Mouse (Mus musculus) neural tube, embryonic 14.5 days (tissue): ENCODE results near the gene Sbf2. TPM values are rescaled to one million over a fixed set of nuclear protein-coding genes. Genes with fewer than 3 reads are reported as not detected.
A peak's percentile ranks its signal among the peaks of the same experiment; 100 is the strongest.

ENCODE experiments used
- ATAC-seq: fragments of 200-750 bp; cut with Nextera tagmentation; 2 replicates; pipeline ENCODE4 v1.8.0; 2017; ENCODE audit warnings: low read depth, mild to moderate bottlenecking, moderate TSS enrichment, moderate library complexity
- H3K27ac ChIP-seq: fragments of 300-500 bp; sonication (generic); 2 replicates; pipeline ENCODE4 v1.5.1; 2014; ENCODE audit warnings: low read depth, mild to moderate bottlenecking, control low read depth, low read length, moderate library complexity, mixed read lengths
- H3K27me3 ChIP-seq: fragments of 300-500 bp; sonication (generic); 2 replicates; pipeline ENCODE4 v1.6.1; 2014; ENCODE audit warnings: low read length; ENCODE audit not compliant: control insufficient read depth, insufficient read depth
- H3K36me3 ChIP-seq: fragments of 300-500 bp; sonication (generic); 2 replicates; pipeline ENCODE4 v1.6.1; 2014; ENCODE audit warnings: low read length, mixed read lengths; ENCODE audit not compliant: control insufficient read depth, insufficient read depth
- H3K4me1 ChIP-seq: fragments of 300-500 bp; sonication (generic); 2 replicates; pipeline ENCODE4 v1.6.1; 2014; ENCODE audit warnings: low read length; ENCODE audit not compliant: control insufficient read depth, insufficient read depth
- H3K4me2 ChIP-seq: fragments of 300-500 bp; sonication (generic); 2 replicates; pipeline ENCODE4 v1.6.1; 2014; ENCODE audit warnings: mild to moderate bottlenecking, low read depth, low read length, control low read depth
- H3K4me3 ChIP-seq: fragments of 300-500 bp; sonication (generic); 2 replicates; pipeline ENCODE4 v1.5.1; 2014; ENCODE audit warnings: low read depth, low read length, control low read depth, mixed read lengths
- H3K9ac ChIP-seq: fragments of 300-500 bp; sonication (generic); replicated peaks from 2 replicates; pipeline ENCODE4 v1.6.1; 2014; ENCODE audit warnings: low read depth, mild to moderate bottlenecking, control low read depth, low read length, mixed read lengths
- H3K9me3 ChIP-seq: fragments of 300-500 bp; sonication (generic); 2 replicates; pipeline ENCODE4 v1.6.1; 2016; ENCODE audit warnings: low read length; ENCODE audit not compliant: control insufficient read depth
- WGBS: fragments of 180-500 bp; shearing (Covaris S2); extraction: QIAGEN DNeasy Blood & Tissue Kit; methylation state at CpG from one replicate; pipeline ENCODE4 v1.1.7; 2014; 5-methylcytosine and 5-hydroxymethylcytosine counted together
- polyA plus RNA-seq: library from polyadenylated mRNA; unstranded; fragments of >200 nt; fragmentation: Nextera tagmentation; extraction: Ambion mirVana; gene quantifications from 2 replicates; pipeline ENCODE4 v1.2.1, GENCODE M21; 2014

Gene Sbf2
- polyA plus RNA-seq, 1 experiment from 2014 or later, result 83.1 TPM

DNA sequence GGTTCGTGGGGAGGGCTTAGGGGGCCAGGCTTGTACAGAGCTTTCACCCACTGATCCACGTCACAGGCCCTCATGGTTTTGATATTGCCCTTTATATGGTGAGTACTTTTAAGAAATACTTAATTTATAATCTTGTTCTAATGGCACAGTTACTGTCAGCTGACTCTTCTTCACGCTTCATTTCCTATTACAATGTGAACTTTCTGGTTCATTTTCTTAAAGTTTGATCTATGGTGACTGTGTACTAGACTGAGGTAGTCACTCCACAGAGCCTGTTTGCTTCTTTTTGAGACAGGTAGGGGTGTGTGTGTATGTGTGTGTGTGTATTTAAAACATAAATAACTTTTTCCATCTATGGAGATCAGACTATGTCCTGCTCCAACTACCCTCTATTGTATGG lies 21.2 kb upstream of the Sbf2 start:
- Histone ChIP-seq H3K27me3 (no peaks in the 10 kb centered on the region), H3K36me3 (no peaks in the 10 kb centered on the region), H3K27ac (no peak overlapping the region), H3K9me3 (no peaks in the 10 kb centered on the region), H3K4me2 (no peak overlapping the region), H3K4me3 (no peak overlapping the region), H3K4me1 (no peaks in the 10 kb centered on the region), H3K9ac (no peak overlapping the region)
- 75% methylated on average over 3 of the region's 3 CpGs for WGBS
- ATAC-seq, result no peak

DNA sequence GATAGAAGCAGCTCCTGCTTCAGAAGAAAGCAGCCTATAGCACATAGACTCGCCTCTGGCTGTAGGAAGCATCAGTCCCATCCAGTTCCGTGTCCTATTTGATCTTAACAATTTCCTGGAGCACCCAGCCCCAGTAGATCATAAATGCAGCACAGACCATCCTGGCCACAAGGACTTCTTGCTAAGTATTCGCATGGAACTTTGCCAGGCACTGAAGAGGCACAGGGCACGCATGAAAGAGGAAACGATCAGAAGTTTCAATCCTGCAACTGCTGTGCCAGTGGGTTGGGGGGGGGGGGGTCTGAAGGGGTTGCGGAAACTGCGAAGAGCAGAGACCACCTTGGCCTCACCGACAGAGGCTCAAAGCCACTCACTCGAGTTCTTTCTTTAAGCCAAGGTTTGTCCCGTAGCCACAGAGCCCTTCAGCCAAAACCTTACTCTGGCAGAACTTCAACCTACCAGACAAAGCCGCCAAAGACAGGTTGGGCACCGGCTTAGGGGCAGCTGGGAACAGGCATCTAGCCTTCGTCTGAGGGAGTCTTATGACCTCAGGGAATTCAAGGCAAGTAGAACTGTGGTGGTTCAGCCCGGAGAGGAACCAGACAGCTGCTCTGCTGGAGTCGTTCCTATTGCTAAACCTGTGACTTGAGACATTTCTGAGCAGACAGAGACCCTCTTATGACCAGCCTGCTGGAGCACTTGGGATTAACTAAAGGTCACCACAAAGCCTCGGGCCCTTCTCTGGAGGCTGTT lies 16.6 kb upstream of the Sbf2 start:
- Histone ChIP-seq H3K4me3 (no peak overlapping the region), H3K9ac (no peak overlapping the region), H3K27me3 (peaks cover 23% of the 10 kb centered on the region), H3K36me3 (no peaks in the 10 kb centered on the region), H3K4me2 (no peak overlapping the region), H3K4me1 (peaks cover 27% of the 10 kb centered on the region), H3K27ac (no peak overlapping the region), H3K9me3 (no peaks in the 10 kb centered on the region)
- ATAC-seq, result no peak
- WGBS, result 75% methylated on average over 16 of the region's 16 CpGs

DNA sequence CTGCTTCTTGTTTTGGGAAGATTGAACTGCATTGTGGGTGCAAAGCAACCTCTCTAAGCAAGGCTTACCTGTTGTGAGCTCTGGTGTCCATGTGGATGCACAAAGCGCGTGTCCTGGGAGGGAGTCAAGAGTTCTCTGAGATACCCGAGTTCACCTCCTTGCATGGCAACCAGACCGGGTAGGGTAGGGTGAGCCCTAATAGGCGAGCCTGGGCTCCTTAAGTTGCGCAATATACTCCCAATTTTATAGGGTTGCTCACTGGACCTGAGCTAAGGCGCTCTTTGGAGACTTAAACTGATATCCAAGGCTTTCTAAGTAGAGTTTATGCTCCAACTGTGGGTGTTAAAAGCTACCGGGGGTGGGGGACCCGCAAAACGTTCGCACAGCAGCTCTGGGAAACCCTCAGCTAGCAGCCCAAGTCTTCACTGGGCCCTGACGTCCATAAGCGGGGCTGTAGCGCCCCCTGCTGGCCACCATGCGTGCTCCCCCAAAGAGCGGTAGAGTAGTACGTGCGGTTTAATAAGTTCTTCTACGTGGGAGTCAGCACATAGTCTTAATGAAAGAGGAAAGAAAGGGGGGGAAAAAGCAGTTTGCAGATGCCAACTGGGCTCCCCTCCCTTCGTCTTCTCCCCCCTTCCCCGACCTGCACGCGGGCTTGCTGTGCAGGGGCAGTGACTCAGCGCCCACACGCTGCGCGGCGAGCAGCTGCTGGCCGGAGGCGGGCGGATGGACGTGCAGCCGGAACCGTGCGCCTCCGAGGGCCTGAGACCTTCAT lies 15.4 kb upstream of the Sbf2 start:
- Histone ChIP-seq H3K27me3 (peaks cover 31% of the 10 kb centered on the region), H3K4me3 (peak overlapping the region; percentile 30), H3K4me1 (peaks cover 27% of the 10 kb centered on the region), H3K9me3 (no peaks in the 10 kb centered on the region), H3K4me2 (peak overlapping the region; percentile 55), H3K9ac (no peak overlapping the region; the same call in 1 of the 2 replicates), H3K36me3 (no peaks in the 10 kb centered on the region), H3K27ac (no peak overlapping the region)
- ATAC-seq, result peak; percentile 87; the same call in 1 of the 2 replicates
- WGBS, result 1% methylated on average over 36 of the region's 36 CpGs

DNA sequence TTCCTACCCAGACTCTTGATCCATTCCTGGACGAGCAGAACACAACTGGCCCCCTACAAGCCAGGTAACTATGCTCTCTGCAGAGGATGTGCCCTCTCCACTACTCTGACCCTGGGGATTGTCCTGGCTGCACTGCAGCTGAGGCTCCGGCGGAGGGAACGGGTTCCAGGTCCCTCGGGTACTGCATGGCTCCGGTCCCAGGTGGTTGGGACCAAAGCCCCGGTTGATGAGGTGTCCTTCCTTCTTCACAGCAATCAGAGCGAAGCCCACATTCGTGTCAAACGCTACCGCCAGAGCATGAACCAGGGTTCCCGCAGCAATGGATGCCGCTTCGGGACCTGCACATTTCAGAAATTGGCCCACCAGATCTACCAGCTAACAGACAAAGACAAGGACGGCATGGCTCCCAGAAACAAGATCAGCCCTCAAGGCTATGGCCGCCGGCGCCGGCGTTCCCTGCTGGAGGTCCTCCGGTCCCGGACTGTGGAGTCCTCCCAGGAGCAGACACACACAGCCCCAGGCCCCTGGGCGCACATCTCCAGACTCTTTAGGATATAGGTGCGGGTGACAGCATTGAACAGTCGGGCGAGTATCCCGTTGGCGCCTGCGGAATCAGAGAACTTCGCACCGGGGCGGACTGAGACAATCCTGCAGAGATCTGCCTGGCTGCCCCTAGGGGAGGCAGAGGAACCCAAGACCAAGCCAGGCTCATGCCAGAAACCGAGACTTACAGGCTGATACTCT lies 14.1 kb upstream of the Sbf2 start:
- Histone ChIP-seq H3K9ac (peak overlapping the region; percentile 37), H3K9me3 (no peaks in the 10 kb centered on the region), H3K27ac (no peak overlapping the region), H3K36me3 (no peaks in the 10 kb centered on the region), H3K27me3 (peaks cover 36% of the 10 kb centered on the region), H3K4me1 (peaks cover 27% of the 10 kb centered on the region), H3K4me3 (peak overlapping the region; percentile 33), H3K4me2 (peak overlapping the region; percentile 67)
- ATAC-seq, result 0 out of 2 replicates have a peak, but pooled peaks have one; percentile 10
- under 1% methylated on average over 33 of the region's 33 CpGs for WGBS

DNA sequence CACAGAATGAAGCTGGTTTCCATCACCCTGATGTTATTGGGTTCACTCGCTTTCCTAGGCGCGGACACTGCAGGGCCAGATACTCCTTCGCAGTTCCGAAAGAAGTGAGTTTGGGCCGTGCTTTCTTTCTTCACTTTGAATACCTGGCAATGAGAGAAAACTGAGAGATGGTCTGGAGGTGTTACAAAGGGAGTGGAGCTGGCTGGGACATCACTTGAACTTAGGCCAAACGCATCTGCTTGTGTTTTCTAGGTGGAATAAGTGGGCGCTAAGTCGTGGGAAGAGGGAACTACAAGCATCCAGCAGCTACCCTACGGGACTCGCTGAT lies 13.5 kb upstream of the Sbf2 start:
- Histone ChIP-seq H3K9ac (peak overlapping the region; percentile 37; the same call in 1 of the 2 replicates), H3K4me2 (peak overlapping the region; percentile 67), H3K4me1 (peaks cover 27% of the 10 kb centered on the region), H3K4me3 (peak overlapping the region; percentile 33), H3K27ac (no peak overlapping the region), H3K27me3 (peaks cover 36% of the 10 kb centered on the region), H3K9me3 (no peaks in the 10 kb centered on the region), H3K36me3 (no peaks in the 10 kb centered on the region)
- no peak for ATAC-seq
- 2% methylated on average over 11 of the region's 11 CpGs for WGBS

DNA sequence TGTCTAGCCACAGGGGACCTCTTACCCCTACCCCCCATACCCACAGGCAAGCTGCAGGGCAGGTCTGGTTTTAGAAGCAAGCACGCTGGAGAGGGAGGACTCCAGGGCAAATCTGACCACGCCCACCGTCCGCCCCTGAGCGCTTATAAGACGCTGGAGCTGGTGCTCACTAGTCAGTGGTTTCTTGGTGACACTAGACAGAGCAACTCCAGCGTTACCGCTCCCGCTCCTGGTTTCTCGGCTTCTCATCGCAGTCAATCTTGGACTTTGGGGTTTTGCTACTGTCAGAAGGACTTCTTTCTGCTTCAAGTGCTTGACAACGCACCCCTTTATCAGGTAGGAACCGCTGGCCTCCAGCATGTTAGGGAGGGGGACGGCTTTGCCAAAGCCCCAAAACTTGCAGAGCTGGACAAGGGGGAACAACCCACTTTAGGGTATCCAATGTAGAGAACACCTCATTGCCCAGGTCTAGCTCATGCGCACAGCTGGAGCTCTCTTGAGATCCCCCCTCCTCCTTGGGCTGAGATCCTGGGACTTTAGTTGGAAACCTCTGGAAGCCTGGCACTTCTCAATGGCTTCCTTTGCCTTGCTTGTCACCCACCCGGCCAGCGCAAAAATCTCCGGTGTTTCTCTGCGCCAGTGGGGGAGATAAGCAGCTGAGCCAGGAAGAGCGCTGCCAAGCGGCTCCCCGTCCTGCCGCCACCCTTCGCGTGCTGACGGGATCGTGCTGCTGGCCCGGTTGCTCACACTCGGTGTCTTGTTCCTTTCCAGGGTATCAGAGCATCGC lies 13.0 kb upstream of the Sbf2 start, which contains the start of gene Adm:
Gene Adm (plus strand): TSS at position 176 of the 787 bp plus-strand sequence.
- H3K36me3 ChIP-seq, result no peaks in the 10 kb centered on the region
- peak within 1 kb of the TSS; percentile 33 for H3K4me3 ChIP-seq
- peaks cover 36% of the 10 kb centered on the region for H3K27me3 ChIP-seq
- 2% methylated on average over 30 of the region's 30 CpGs for WGBS
- no peaks in the 10 kb centered on the region for H3K9me3 ChIP-seq
- H3K4me2 ChIP-seq, result peak within 1 kb of the TSS; percentile 67
- H3K27ac ChIP-seq, result no peak within 1 kb of the TSS
- peaks cover 27% of the 10 kb centered on the region for H3K4me1 ChIP-seq
- peak within 1 kb of the TSS; percentile 41 for H3K9ac ChIP-seq
- no peak for ATAC-seq

DNA sequence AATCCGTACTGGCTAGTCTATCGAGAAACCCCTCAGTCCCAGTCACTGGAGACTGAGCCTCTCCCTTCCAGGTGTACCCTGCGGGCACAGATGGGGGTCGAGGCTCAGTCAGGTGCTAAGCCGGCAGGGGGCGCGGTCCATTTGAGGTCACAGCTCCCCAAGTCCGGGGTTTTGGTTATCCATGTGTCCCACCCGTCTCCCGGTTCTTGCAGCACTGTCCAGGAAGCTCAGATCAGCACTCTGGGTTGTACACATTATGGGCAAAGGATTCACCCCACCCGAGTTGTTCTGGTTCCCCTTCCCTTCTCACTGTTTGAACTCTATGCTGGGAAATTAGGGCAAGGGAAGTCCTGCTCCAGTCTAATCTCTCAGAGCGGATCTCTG lies 12.4 kb upstream of the Sbf2 start:
- peaks cover 27% of the 10 kb centered on the region for H3K4me1 ChIP-seq
- H3K27me3 ChIP-seq, result peaks cover 36% of the 10 kb centered on the region
- peak overlapping the region; percentile 67 for H3K4me2 ChIP-seq
- ATAC-seq, result no peak
- 2% methylated on average over 12 of the region's 12 CpGs for WGBS
- no peak overlapping the region for H3K9ac ChIP-seq
- H3K27ac ChIP-seq, result no peak overlapping the region
- H3K4me3 ChIP-seq, result peak overlapping the region; percentile 33; the same call in 1 of the 2 replicates
- H3K36me3 ChIP-seq, result no peaks in the 10 kb centered on the region
- H3K9me3 ChIP-seq, result no peaks in the 10 kb centered on the region
